Mouse (Mus musculus): ENCODE measurements around the gene Oaz3. TPM values are rescaled to one million over a fixed set of nuclear protein-coding genes. Genes with fewer than 3 reads are reported as not detected.

The Oaz3 gene
- polyA plus RNA-seq, 1 experiment from 2014 or later: 0.23 TPM

- no peak overlapping the region for H3K27ac ChIP-seq (ENCODE audit: low read depth, low read length)
- no peaks in the 10 kb centered on the region for H3K9me3 ChIP-seq (ENCODE audit: control insufficient read depth, low read length)
- no peaks in the 10 kb centered on the region for H3K36me3 ChIP-seq (ENCODE audit: control insufficient read depth, insufficient read depth, low read length)
- H3K27me3 ChIP-seq (ENCODE audit: control insufficient read depth, insufficient read depth, low read length): no peaks in the 10 kb centered on the region
- peak overlapping the region; percentile 59 for H3K4me2 ChIP-seq (ENCODE audit: low read depth)
- H3K9ac ChIP-seq (ENCODE audit: low read length): peak overlapping the region; percentile 52; the same call in 1 of the 2 replicates
- 25% methylated on average over 5 of the region's 5 CpGs for WGBS
- no peak overlapping the region for H3K4me3 ChIP-seq (ENCODE audit: low read depth, low read length)
- H3K4me1 ChIP-seq (ENCODE audit: control insufficient read depth, insufficient read depth, low read length): peaks cover 12% of the 10 kb centered on the region; the same call in 1 of the 2 replicates
- DNase-seq (ENCODE audit: low spot score) (peak; percentile 54), ATAC-seq (ENCODE audit: insufficient read depth, low FRiP score, low TSS enrichment) (0 out of 2 replicates have a peak, but pooled peaks have one; percentile 24)
Observed at GRCm38 (mm10) chr3:94399663-94400310, 43.9 kb downstream of the Oaz3 start.

DNA sequence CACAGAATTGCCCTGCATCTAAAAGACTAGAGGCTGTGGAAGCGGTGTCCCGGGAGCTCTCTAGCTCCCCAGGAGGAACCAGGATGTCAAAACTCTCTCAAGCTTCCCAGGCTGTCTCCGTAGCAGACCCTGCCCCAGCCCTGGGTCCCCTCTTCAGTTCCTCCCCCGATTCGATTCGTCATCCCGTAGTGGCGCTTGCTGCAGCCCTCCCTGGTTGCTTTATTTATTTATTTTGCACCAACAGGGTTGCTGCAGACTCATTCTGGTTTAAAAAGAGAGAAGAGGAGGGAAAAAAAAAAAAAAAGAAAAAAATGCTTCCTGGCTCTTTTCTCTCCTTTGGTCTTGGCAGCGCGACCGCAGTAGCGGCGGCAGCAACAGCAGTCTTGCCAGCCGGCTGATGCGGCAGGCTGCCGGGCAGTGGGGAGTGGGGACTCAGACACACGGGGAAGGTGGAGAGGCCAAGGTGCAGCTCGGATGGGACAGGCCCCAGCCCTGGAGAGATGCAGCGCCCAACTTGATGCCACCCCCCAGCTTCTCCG lies 44.7 kb downstream of the Oaz3 start:
- WGBS: under 1% methylated on average over 20 of the region's 20 CpGs
- ATAC-seq (ENCODE audit: insufficient read depth, low FRiP score, low TSS enrichment): peak; percentile 31; the same call in 1 of the 2 replicates
- H3K27ac ChIP-seq (ENCODE audit: low read depth, low read length): no peak overlapping the region

GRCm38 (mm10) chr3:94398217-94398616 lies 45.5 kb downstream of the Oaz3 start, which contains the start of gene Lingo4:
Gene Lingo4, plus strand, starts transcription at chr3:94398517.
- Histone ChIP-seq H3K36me3 (ENCODE audit: control insufficient read depth, insufficient read depth, low read length) (no peaks in the 10 kb centered on the region), H3K4me1 (ENCODE audit: control insufficient read depth, insufficient read depth, low read length) (peaks cover 8% of the 10 kb centered on the region; the same call in 1 of the 2 replicates), H3K4me3 (ENCODE audit: low read depth, low read length) (peak within 1 kb of the TSS; percentile 29), H3K27ac (ENCODE audit: low read depth, low read length) (no peak within 1 kb of the TSS), H3K4me2 (ENCODE audit: low read depth) (peak within 1 kb of the TSS; percentile 59), H3K9ac (ENCODE audit: low read length) (peak within 1 kb of the TSS; percentile 52; the same call in 1 of the 2 replicates), H3K27me3 (ENCODE audit: control insufficient read depth, insufficient read depth, low read length) (no peaks in the 10 kb centered on the region), H3K9me3 (ENCODE audit: control insufficient read depth, low read length) (no peaks in the 10 kb centered on the region)
- 71% methylated on average over 6 of the region's 6 CpGs for WGBS
- DNase-seq (ENCODE audit: low spot score) (no peak), ATAC-seq (ENCODE audit: insufficient read depth, low FRiP score, low TSS enrichment) (no peak)

More for the DNA sequence above, 44.7 kb downstream of the Oaz3 start:
- H3K9ac ChIP-seq (ENCODE audit: low read length): peak overlapping the region; percentile 52; the same call in 1 of the 2 replicates
- DNase-seq (ENCODE audit: low spot score): peak; percentile 66
- H3K4me2 ChIP-seq (ENCODE audit: low read depth): peak overlapping the region; percentile 59
- H3K4me1 ChIP-seq (ENCODE audit: control insufficient read depth, insufficient read depth, low read length): peaks cover 8% of the 10 kb centered on the region; the same call in 1 of the 2 replicates
- peak overlapping the region; percentile 29 for H3K4me3 ChIP-seq (ENCODE audit: low read depth, low read length)
- no peaks in the 10 kb centered on the region for H3K9me3 ChIP-seq (ENCODE audit: control insufficient read depth, low read length)
- no peaks in the 10 kb centered on the region for H3K36me3 ChIP-seq (ENCODE audit: control insufficient read depth, insufficient read depth, low read length)
- no peaks in the 10 kb centered on the region for H3K27me3 ChIP-seq (ENCODE audit: control insufficient read depth, insufficient read depth, low read length)

- 83% methylated on average over 4 of the region's 4 CpGs for WGBS
- Histone ChIP-seq H3K9me3 (ENCODE audit: control insufficient read depth, low read length) (no peaks in the 10 kb centered on the region), H3K36me3 (ENCODE audit: control insufficient read depth, insufficient read depth, low read length) (no peaks in the 10 kb centered on the region)
Observed at GRCm38 (mm10) chr3:94396851-94397250, 46.9 kb downstream of the Oaz3 start.

GRCm38 (mm10) chr3:94396336-94396735 lies 47.4 kb downstream of the Oaz3 start:
- Histone ChIP-seq H3K4me3 (ENCODE audit: low read depth, low read length) (no peak overlapping the region), H3K27me3 (ENCODE audit: control insufficient read depth, insufficient read depth, low read length) (no peaks in the 10 kb centered on the region), H3K27ac (ENCODE audit: low read depth, low read length) (no peak overlapping the region), H3K4me2 (ENCODE audit: low read depth) (no peak overlapping the region), H3K4me1 (ENCODE audit: control insufficient read depth, insufficient read depth, low read length) (peaks cover 8% of the 10 kb centered on the region; the same call in 1 of the 2 replicates), H3K36me3 (ENCODE audit: control insufficient read depth, insufficient read depth, low read length) (no peaks in the 10 kb centered on the region), H3K9me3 (ENCODE audit: control insufficient read depth, low read length) (no peaks in the 10 kb centered on the region), H3K9ac (ENCODE audit: low read length) (no peak overlapping the region)
- ATAC-seq (ENCODE audit: insufficient read depth, low FRiP score, low TSS enrichment) (no peak), DNase-seq (ENCODE audit: low spot score) (no peak)
- WGBS: 84% methylated on average over 1 of the region's 1 CpGs

More at GRCm38 (mm10) chr3:94396851-94397250, 46.9 kb downstream of the Oaz3 start:
- H3K9ac ChIP-seq (ENCODE audit: low read length): no peak overlapping the region
- no peak overlapping the region for H3K4me2 ChIP-seq (ENCODE audit: low read depth)
- ATAC-seq (ENCODE audit: insufficient read depth, low FRiP score, low TSS enrichment) (no peak), DNase-seq (ENCODE audit: low spot score) (no peak)
- peaks cover 8% of the 10 kb centered on the region; the same call in 1 of the 2 replicates for H3K4me1 ChIP-seq (ENCODE audit: control insufficient read depth, insufficient read depth, low read length)
- H3K4me3 ChIP-seq (ENCODE audit: low read depth, low read length): no peak overlapping the region
- H3K27me3 ChIP-seq (ENCODE audit: control insufficient read depth, insufficient read depth, low read length): no peaks in the 10 kb centered on the region
- no peak overlapping the region for H3K27ac ChIP-seq (ENCODE audit: low read depth, low read length)

DNA sequence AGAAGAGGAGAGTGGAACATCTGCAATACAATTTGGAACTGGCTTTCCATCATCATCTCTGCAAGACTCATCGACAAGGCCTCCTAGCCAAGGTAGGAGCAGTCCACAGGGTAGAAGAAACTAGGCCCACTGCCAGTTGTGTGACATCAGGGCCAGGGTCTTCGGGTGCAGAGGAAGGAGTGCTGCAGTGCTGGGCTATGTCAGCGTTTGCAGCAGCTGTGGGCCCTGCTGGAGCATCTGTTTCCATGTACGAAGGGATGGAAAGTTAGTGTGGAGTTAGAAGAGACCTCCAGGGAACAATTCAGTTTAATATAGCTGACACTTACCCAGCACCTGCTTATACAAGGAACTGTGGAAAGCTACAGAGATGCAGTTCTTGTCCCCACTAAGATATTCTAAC lies 50.7 kb downstream of the Oaz3 start:
- ATAC-seq (ENCODE audit: insufficient read depth, low FRiP score, low TSS enrichment) (no peak), DNase-seq (ENCODE audit: low spot score) (no peak)
- H3K27me3 ChIP-seq (ENCODE audit: control insufficient read depth, insufficient read depth, low read length): no peaks in the 10 kb centered on the region
- no peak overlapping the region for H3K4me3 ChIP-seq (ENCODE audit: low read depth, low read length)
- no peak overlapping the region for H3K4me2 ChIP-seq (ENCODE audit: low read depth)
- no peak overlapping the region for H3K9ac ChIP-seq (ENCODE audit: low read length)
- no peak overlapping the region for H3K27ac ChIP-seq (ENCODE audit: low read depth, low read length)
- no peaks in the 10 kb centered on the region for H3K9me3 ChIP-seq (ENCODE audit: control insufficient read depth, low read length)
- no peaks in the 10 kb centered on the region for H3K4me1 ChIP-seq (ENCODE audit: control insufficient read depth, insufficient read depth, low read length)
- 71% methylated on average over 4 of the region's 4 CpGs for WGBS
- no peaks in the 10 kb centered on the region for H3K36me3 ChIP-seq (ENCODE audit: control insufficient read depth, insufficient read depth, low read length)

DNA sequence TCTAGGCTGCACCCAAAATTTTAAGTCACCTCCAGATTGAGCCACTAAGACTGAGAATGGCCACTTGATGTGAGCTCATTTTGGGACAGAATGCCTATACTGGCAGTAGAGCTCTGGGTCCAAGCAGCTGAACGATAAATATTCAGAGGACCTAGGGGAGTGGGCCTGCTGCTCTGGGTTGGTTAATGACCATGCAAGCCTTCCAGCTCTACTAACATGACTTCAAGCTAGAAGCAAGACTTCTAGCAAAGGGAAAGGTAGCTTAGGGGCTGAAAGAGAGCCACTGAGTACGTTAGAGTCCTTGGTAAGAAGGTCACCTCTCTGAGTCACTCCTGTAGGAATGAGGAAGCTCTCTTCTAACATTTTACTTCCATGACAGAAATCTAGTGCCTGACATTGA lies 51.6 kb downstream of the Oaz3 start:
- no peaks in the 10 kb centered on the region for H3K36me3 ChIP-seq (ENCODE audit: control insufficient read depth, insufficient read depth, low read length)
- no peak overlapping the region for H3K4me2 ChIP-seq (ENCODE audit: low read depth)
- no peak overlapping the region for H3K4me3 ChIP-seq (ENCODE audit: low read depth, low read length)
- H3K9ac ChIP-seq (ENCODE audit: low read length): no peak overlapping the region
- ATAC-seq (ENCODE audit: insufficient read depth, low FRiP score, low TSS enrichment) (no peak), DNase-seq (ENCODE audit: low spot score) (no peak)
- H3K27me3 ChIP-seq (ENCODE audit: control insufficient read depth, insufficient read depth, low read length): no peaks in the 10 kb centered on the region
- 83% methylated on average over 2 of the region's 2 CpGs for WGBS
- no peaks in the 10 kb centered on the region for H3K9me3 ChIP-seq (ENCODE audit: control insufficient read depth, low read length)
- H3K4me1 ChIP-seq (ENCODE audit: control insufficient read depth, insufficient read depth, low read length): no peaks in the 10 kb centered on the region
- H3K27ac ChIP-seq (ENCODE audit: low read depth, low read length): no peak overlapping the region

GRCm38 (mm10) chr3:94391001-94391400 lies 52.7 kb downstream of the Oaz3 start:
- H3K4me1 ChIP-seq (ENCODE audit: control insufficient read depth, insufficient read depth, low read length): no peaks in the 10 kb centered on the region
- H3K9ac ChIP-seq (ENCODE audit: low read length): no peak overlapping the region
- WGBS: 78% methylated on average over 5 of the region's 5 CpGs
- no peak overlapping the region for H3K4me3 ChIP-seq (ENCODE audit: low read depth, low read length)
- DNase-seq (ENCODE audit: low spot score): no peak
- no peak overlapping the region for H3K27ac ChIP-seq (ENCODE audit: low read depth, low read length)
- no peaks in the 10 kb centered on the region for H3K9me3 ChIP-seq (ENCODE audit: control insufficient read depth, low read length)
- ATAC-seq (ENCODE audit: insufficient read depth, low FRiP score, low TSS enrichment): no peak
- H3K4me2 ChIP-seq (ENCODE audit: low read depth): no peak overlapping the region
- H3K36me3 ChIP-seq (ENCODE audit: control insufficient read depth, insufficient read depth, low read length): no peaks in the 10 kb centered on the region
- no peaks in the 10 kb centered on the region for H3K27me3 ChIP-seq (ENCODE audit: control insufficient read depth, insufficient read depth, low read length)

GRCm38 (mm10) chr3:94389420-94389819 lies 54.3 kb downstream of the Oaz3 start:
- H3K9me3 ChIP-seq (ENCODE audit: control insufficient read depth, low read length): no peaks in the 10 kb centered on the region
- no peak overlapping the region for H3K27ac ChIP-seq (ENCODE audit: low read depth, low read length)
- H3K4me2 ChIP-seq (ENCODE audit: low read depth): no peak overlapping the region
- no peaks in the 10 kb centered on the region for H3K27me3 ChIP-seq (ENCODE audit: control insufficient read depth, insufficient read depth, low read length)
- ATAC-seq (ENCODE audit: insufficient read depth, low FRiP score, low TSS enrichment) (no peak), DNase-seq (ENCODE audit: low spot score) (no peak)
- no peak overlapping the region for H3K4me3 ChIP-seq (ENCODE audit: low read depth, low read length)
- H3K4me1 ChIP-seq (ENCODE audit: control insufficient read depth, insufficient read depth, low read length): no peaks in the 10 kb centered on the region
- no peak overlapping the region for H3K9ac ChIP-seq (ENCODE audit: low read length)
- 97% methylated on average over 16 of the region's 16 CpGs for WGBS
- no peaks in the 10 kb centered on the region for H3K36me3 ChIP-seq (ENCODE audit: control insufficient read depth, insufficient read depth, low read length)
